Mouse (Mus musculus) midbrain, embryonic 16.5 days (tissue): ENCODE measurements around the gene Vsnl1. TPM values are rescaled to one million over a fixed set of nuclear protein-coding genes. Genes with fewer than 3 reads are reported as not detected.

Experiments
- ATAC-seq: fragments of 200-750 bp; cut with Nextera tagmentation; 2 replicates; pipeline ENCODE4 v1.8.0; 2017; ENCODE audit warnings: moderate TSS enrichment
- H3K27ac ChIP-seq: fragments of 300-500 bp; sonication (generic); 2 replicates; pipeline ENCODE4 v1.5.1; 2014; ENCODE audit warnings: mild to moderate bottlenecking, low read length, mixed read lengths
- H3K27me3 ChIP-seq: fragments of 300-500 bp; sonication (generic); 2 replicates; pipeline ENCODE4 v1.6.1; 2014; ENCODE audit warnings: low read depth, low read length, mixed read lengths; ENCODE audit not compliant: control insufficient read depth, insufficient read depth
- H3K36me3 ChIP-seq: fragments of 300-500 bp; sonication (generic); 2 replicates; pipeline ENCODE4 v1.6.1; 2014; ENCODE audit warnings: mild to moderate bottlenecking, low read length, moderate library complexity, mixed read lengths; ENCODE audit not compliant: control insufficient read depth, insufficient read depth
- H3K4me1 ChIP-seq: fragments of 300-500 bp; sonication (generic); 2 replicates; pipeline ENCODE4 v1.6.1; 2014; ENCODE audit warnings: mild to moderate bottlenecking, low read length, mixed read lengths; ENCODE audit not compliant: control insufficient read depth, insufficient read depth
- H3K4me2 ChIP-seq: fragments of 300-500 bp; sonication (generic); 2 replicates; pipeline ENCODE4 v1.6.1; 2014; ENCODE audit warnings: mild to moderate bottlenecking, low read length, mixed read lengths
- H3K4me3 ChIP-seq: fragments of 300-500 bp; sonication (generic); 2 replicates; pipeline ENCODE4 v1.5.1; 2014; ENCODE audit warnings: low read depth, mild to moderate bottlenecking, low read length, moderate library complexity, mixed read lengths
- H3K9ac ChIP-seq: fragments of 300-500 bp; sonication (generic); 2 replicates; pipeline ENCODE4 v1.6.1; 2014; ENCODE audit warnings: low read depth, low read length, mixed read lengths
- H3K9me3 ChIP-seq: fragments of 300-500 bp; sonication (generic); replicated peaks from 2 replicates; pipeline ENCODE4 v1.6.1; 2014; ENCODE audit warnings: mild to moderate bottlenecking, low read length, mixed read lengths; ENCODE audit not compliant: control insufficient read depth, poor library complexity, severe bottlenecking
- WGBS: fragments of 180-500 bp; shearing (Covaris S2); extraction: QIAGEN DNeasy Blood & Tissue Kit; methylation state at CpG from one replicate; pipeline ENCODE4 v1.1.7; 2014; 5-methylcytosine and 5-hydroxymethylcytosine counted together
- polyA plus RNA-seq: library from polyadenylated mRNA; unstranded; fragments of >200 nt; fragmentation: Nextera tagmentation; extraction: Ambion mirVana; gene quantifications from 2 replicates; pipeline ENCODE4 v1.2.1, GENCODE M21; 2015

Vsnl1 gene
- polyA plus RNA-seq, 1 experiment from 2014 or later: 145 TPM

DNA sequence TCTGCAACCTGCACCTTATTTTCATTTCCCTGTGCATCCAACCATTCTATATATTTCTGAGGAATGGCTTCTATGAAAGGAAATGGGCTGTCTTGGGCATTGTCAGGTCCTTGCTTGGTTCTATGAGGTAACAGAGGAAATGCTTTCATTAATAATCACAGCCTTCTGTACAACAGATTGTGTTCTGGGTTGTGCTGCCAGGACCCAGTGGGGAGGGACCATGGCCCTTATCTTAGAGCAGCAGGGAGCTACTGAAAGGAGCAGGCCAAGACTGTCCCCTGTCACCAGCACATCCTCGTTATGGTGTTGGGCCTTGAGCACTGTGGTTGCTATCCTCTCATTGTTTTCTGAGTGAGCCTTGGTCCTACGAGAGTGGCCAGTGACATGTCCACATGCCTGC, 40.9 kb downstream of the Vsnl1 start:
- H3K4me1 ChIP-seq: no peaks in the 10 kb centered on the region
- H3K27ac ChIP-seq: no peak overlapping the region
- H3K9me3 ChIP-seq: no peaks in the 10 kb centered on the region
- 65% methylated on average over 2 of the region's 2 CpGs for WGBS
- H3K36me3 ChIP-seq: no peaks in the 10 kb centered on the region
- H3K4me2 ChIP-seq: no peak overlapping the region
- no peak overlapping the region for H3K4me3 ChIP-seq
- ATAC-seq: no peak
- no peak overlapping the region for H3K9ac ChIP-seq
- H3K27me3 ChIP-seq: no peaks in the 10 kb centered on the region

DNA sequence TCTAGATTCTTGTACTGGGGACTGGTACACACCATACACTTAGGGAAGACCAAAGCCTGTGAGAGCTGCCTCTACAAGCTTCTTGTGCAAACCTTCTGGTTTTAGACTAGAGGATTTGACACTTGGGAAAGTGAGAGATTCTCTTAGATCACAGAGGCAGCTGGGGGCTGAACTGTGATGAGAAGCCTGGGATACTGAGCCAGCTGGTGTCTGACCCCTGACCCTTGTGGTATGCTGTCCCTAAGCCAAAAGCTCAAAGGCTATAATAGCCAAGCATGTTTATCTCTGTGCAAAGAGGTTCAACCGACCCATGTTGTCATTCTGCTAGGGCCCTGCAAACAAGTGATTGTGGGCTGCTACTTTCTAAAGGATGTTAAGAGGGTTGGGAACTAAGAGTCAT, 43.9 kb downstream of the Vsnl1 start:
- Histone ChIP-seq H3K4me1 (no peaks in the 10 kb centered on the region), H3K36me3 (no peaks in the 10 kb centered on the region), H3K9me3 (no peaks in the 10 kb centered on the region), H3K27ac (no peak overlapping the region), H3K4me3 (no peak overlapping the region), H3K27me3 (no peaks in the 10 kb centered on the region), H3K9ac (no peak overlapping the region), H3K4me2 (no peak overlapping the region)
- no peak for ATAC-seq
- 43% methylated on average over 1 of the region's 1 CpGs for WGBS

DNA sequence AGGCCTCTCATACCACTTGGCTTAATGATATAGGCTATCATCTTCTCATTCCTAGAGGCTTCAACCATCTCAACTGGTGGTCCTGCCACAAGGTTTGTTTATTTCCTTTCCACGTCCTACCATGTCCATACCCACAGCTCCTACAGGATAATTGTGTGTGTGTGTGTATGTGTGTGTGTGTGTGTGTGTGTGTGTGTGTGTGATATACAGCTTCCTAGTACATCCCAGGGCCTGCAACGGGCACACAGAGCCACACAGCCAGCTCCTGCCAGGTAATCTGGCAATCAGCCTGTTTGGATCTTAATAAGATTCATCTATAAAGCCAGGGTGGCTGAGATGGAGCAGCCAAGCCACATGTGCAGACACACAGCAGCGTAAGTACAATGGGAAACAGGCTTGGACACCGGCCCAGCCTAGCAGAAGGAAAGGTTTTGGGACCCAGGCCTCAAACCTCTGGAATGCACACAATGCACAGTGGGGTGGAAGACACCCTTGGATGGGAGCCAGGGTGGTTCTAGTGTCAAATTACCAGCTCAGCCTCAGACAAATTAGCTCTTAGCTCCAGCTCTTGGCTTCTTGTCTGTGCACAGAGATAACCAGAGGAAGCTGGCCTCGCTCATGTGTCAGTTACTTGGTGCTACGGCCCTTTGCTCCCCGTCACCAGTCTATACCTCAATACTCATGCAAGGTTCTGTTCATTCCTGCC, 45.0 kb downstream of the Vsnl1 start:
- peak; percentile 54 for ATAC-seq
- Histone ChIP-seq H3K4me2 (no peak overlapping the region), H3K27ac (no peak overlapping the region), H3K4me3 (no peak overlapping the region), H3K36me3 (no peaks in the 10 kb centered on the region), H3K27me3 (no peaks in the 10 kb centered on the region), H3K9me3 (no peaks in the 10 kb centered on the region), H3K9ac (no peak overlapping the region), H3K4me1 (no peaks in the 10 kb centered on the region)
- WGBS: 57% methylated on average over 7 of the region's 7 CpGs

DNA sequence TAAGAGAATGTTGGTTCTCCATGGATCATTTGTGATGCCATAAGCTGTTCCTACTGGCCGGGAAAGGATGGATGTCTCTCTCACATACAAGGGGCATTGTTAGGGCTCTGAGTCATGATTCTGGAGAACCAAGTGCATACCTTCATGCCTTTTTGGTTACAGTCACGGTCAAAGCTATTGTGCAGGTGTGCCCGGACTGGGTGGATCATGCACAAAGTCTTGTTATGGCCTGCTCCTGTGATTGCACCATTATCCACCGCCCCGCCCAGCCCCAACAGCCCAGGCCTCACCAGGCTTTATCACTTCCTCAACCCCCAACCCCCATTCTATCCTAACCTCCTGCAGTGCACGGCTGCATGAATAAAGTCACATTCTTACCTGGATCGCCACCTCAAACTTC, 47.3 kb downstream of the Vsnl1 start:
- Histone ChIP-seq H3K4me2 (no peak overlapping the region), H3K4me3 (no peak overlapping the region), H3K27ac (no peak overlapping the region), H3K9me3 (no peaks in the 10 kb centered on the region), H3K9ac (no peak overlapping the region), H3K27me3 (no peaks in the 10 kb centered on the region), H3K4me1 (no peaks in the 10 kb centered on the region), H3K36me3 (no peaks in the 10 kb centered on the region)
- no peak for ATAC-seq
- WGBS: 97% methylated on average over 7 of the region's 7 CpGs

DNA sequence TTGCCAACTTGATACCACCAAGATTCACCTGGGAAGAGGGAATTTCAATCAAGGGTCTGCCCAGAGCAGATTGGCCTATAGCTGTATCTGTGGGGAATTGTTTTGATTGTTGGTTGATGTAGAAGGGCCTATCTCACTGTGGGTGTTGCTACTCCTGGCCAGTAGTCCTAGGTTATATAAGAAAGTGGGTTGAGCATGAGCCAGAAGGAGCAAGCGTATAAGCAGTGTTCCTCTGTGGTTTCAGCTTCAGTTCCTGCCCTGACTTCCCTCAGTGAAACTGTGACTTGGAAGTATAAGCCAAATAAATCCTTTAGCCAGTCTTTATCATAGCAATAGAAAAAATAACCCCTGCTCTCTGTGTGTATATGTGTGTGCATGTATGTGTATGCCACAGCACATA, 51.7 kb downstream of the Vsnl1 start:
- Histone ChIP-seq H3K4me2 (no peak overlapping the region), H3K4me3 (no peak overlapping the region), H3K27me3 (no peaks in the 10 kb centered on the region), H3K4me1 (no peaks in the 10 kb centered on the region), H3K9me3 (no peaks in the 10 kb centered on the region), H3K9ac (no peak overlapping the region), H3K36me3 (no peaks in the 10 kb centered on the region), H3K27ac (no peak overlapping the region)
- 100% methylated on average over 1 of the region's 1 CpGs for WGBS
- ATAC-seq: no peak

DNA sequence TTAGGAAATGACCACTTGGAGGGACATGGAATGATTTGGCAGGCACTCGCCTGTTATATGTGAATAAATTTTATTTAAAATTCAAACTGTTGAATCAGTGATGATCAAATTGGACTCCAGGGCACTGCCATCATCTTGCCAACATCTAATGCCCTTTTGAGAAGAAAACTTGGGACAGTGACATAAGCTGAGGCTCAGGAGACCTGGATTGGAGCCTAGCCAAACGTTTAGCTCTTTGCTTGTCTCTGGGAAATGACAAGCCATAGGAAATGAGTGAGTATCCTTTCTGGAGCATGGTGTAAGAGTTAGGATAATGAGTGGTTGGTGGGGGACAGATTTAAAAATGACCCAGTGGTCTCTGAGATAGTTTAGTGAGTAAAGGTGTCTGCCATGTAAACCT, 57.0 kb downstream of the Vsnl1 start:
- H3K27ac ChIP-seq: no peak overlapping the region
- no peak overlapping the region for H3K4me2 ChIP-seq
- ATAC-seq: no peak
- H3K9me3 ChIP-seq: no peaks in the 10 kb centered on the region
- H3K4me3 ChIP-seq: no peak overlapping the region
- H3K27me3 ChIP-seq: no peaks in the 10 kb centered on the region
- WGBS: 82% methylated on average over 2 of the region's 2 CpGs
- H3K36me3 ChIP-seq: no peaks in the 10 kb centered on the region
- H3K4me1 ChIP-seq: no peaks in the 10 kb centered on the region
- no peak overlapping the region for H3K9ac ChIP-seq

DNA sequence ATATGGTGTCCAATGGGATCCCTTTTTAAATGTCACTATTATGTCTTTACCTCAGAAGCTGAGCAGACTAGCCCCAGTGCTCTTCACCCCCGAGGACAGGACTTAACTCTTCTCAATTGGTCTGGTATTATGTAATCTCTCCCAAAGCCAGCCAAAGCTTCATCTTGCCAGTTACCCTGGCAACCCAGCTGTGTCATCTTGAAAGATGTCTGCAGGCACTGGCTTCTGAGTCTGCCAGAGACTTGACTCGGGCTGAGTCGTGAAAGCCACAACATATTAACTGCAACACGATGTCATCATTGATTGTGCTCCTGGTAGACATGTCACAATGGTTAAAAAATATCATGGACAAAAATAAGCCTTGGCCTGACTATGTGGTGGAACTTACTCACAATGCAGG, 66.4 kb downstream of the Vsnl1 start:
- 23% methylated on average over 4 of the region's 4 CpGs for WGBS
- Histone ChIP-seq H3K4me1 (peaks cover 5% of the 10 kb centered on the region; the same call in 1 of the 2 replicates), H3K4me3 (no peak overlapping the region), H3K9me3 (no peaks in the 10 kb centered on the region), H3K27me3 (no peaks in the 10 kb centered on the region), H3K36me3 (no peaks in the 10 kb centered on the region), H3K27ac (0 out of 2 replicates have a peak overlapping the region, but pooled peaks have one; percentile 37), H3K9ac (no peak overlapping the region), H3K4me2 (no peak overlapping the region)
- peak; percentile 89 for ATAC-seq

DNA sequence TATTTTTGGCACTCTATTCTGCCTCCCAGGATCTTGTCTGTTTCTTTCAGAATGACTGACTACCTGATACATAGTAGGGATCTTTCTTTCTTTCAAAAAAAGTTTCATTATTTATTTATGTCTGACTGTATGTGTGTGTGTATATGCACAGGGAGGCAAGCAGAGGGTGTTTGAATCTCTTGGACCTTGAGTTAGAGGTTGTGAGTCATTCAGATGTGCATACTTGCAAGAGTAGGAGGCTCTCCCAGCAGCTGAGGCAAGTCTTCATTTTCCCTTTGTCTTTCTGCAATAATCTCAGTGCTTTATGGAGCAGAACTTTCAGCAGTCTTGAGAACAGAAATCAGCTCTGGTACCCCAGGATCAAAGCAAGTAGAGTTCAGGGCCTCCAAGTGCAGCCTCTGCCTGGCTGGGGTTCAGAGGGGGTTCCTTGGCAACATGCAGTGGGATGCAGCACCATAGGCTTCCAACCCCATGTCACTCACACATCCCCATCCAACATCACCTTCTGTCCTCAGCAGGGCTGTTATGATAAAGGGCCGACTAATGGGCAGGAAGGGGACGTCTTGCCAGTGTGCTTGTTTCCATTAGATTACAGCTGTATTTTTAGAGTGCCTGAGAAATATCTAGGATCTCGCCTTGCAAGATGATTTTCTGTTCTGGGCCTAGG, 69.2 kb downstream of the Vsnl1 start:
- 84% methylated on average over 3 of the region's 3 CpGs for WGBS
- Histone ChIP-seq H3K9me3 (no peaks in the 10 kb centered on the region), H3K9ac (no peak overlapping the region), H3K4me2 (no peak overlapping the region), H3K27me3 (no peaks in the 10 kb centered on the region), H3K27ac (no peak overlapping the region), H3K4me1 (peaks cover 10% of the 10 kb centered on the region), H3K36me3 (no peaks in the 10 kb centered on the region), H3K4me3 (no peak overlapping the region)
- no peak for ATAC-seq

DNA sequence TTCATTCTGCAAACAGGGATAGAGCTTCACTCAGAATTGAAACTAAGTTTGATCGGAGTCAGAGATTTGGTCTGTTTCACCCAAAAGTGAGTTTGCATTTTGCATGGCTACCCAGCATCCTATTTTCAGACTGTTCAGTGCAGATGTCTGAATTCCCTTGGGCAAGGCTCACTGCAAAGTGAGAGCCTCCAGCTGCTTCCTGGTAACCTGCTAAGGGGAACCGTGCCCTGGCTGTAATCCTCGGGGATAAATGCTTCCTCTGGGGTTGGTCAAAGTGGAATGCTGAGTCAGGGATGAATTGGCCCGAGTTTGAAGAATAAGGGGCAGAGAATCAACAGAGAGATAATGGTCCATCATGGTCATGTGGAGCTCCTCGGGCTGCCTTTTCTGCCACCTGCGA, 71.5 kb downstream of the Vsnl1 start:
- no peak for ATAC-seq
- WGBS: 64% methylated on average over 6 of the region's 6 CpGs
- no peak overlapping the region for H3K9ac ChIP-seq

More for the DNA sequence above, 71.5 kb downstream of the Vsnl1 start:
- H3K36me3 ChIP-seq: no peaks in the 10 kb centered on the region
- peaks cover 8% of the 10 kb centered on the region for H3K4me1 ChIP-seq
- no peak overlapping the region for H3K27ac ChIP-seq
- no peak overlapping the region for H3K4me2 ChIP-seq
- H3K4me3 ChIP-seq: no peak overlapping the region
- H3K9me3 ChIP-seq: no peaks in the 10 kb centered on the region
- no peaks in the 10 kb centered on the region for H3K27me3 ChIP-seq
